Mouse (Mus musculus) kidney, adult 2 months (tissue): Measurements from ENCODE around the gene Poc5.

Source experiments
- CTCF ChIP-seq: fragments of 200-500 bp; conservative IDR thresholded peaks from 2 replicates; pipeline ENCODE4 v1.5.1; 2011; ENCODE audit warnings: low read depth, mild to moderate bottlenecking, control low read depth, low read length, moderate library complexity, mixed read lengths; ENCODE audit not compliant: insufficient read depth, insufficient read length
- POLR2A ChIP-seq: fragments of 200-500 bp; IDR thresholded peaks from one replicate; pipeline ENCODE4 v1.6.1; 2011; ENCODE audit warnings: low read depth, low read length, control low read depth

GRCm38 (mm10) chr13:96458606-96459005, 70.5 kb downstream of the Poc5 start:
- TF ChIP-seq CTCF: no peak
- TF ChIP-seq POLR2A: no peak
